Mouse (Mus musculus) MEL (cell line): ENCODE data around the gene Dnajc10. TPM values are rescaled to one million over a fixed set of nuclear protein-coding genes. Genes with fewer than 3 reads are reported as not detected.
A peak's percentile ranks its signal among the peaks of the same experiment; 100 is the strongest.

Experiments
- DNase-seq: peaks from one replicate; pipeline ENCODE4 v3.0.0; 2011; ENCODE audit warnings: low read depth, low spot score
- H3K27ac ChIP-seq: 2 replicates; pipeline ENCODE4 v1.5.1; 2012; ENCODE audit warnings: low read depth, mild to moderate bottlenecking, control low read depth, low read length, moderate library complexity; ENCODE audit not compliant: control insufficient read depth
- H3K27me3 ChIP-seq, 2 experiments: fragments of 150-350 bp in 1 of 2; sonication (generic) in 1 of 2; 2 replicates each; pipeline ENCODE4 v1.6.1; 2012; ENCODE audit warnings: low read length in 2 of 2, mild to moderate bottlenecking in 2 of 2, improper control_type of control experiment in 1 of 2, moderate library complexity in 1 of 2; ENCODE audit not compliant: insufficient read depth in 2 of 2, control insufficient read depth in 1 of 2
- H3K36me3 ChIP-seq, 2 experiments: 2 replicates each; pipeline ENCODE4 v1.6.1; 2012 to 2014; ENCODE audit warnings: low read length in 2 of 2, improper control_type of control experiment in 1 of 2, inconsistent platforms in 1 of 2, mild to moderate bottlenecking in 1 of 2; ENCODE audit not compliant: insufficient read depth in 2 of 2, control insufficient read depth in 1 of 2
- H3K4me1 ChIP-seq, 2 experiments: fragments of 150-350 bp in 1 of 2; sonication (generic) in 1 of 2; 2 replicates each; pipeline ENCODE4 v1.6.1; 2012; ENCODE audit warnings: low read length in 2 of 2, improper control_type of control experiment in 1 of 2, mild to moderate bottlenecking in 1 of 2; ENCODE audit not compliant: insufficient read depth in 2 of 2, control insufficient read depth in 1 of 2
- H3K4me3 ChIP-seq, 2 experiments: fragments of 150-350 bp in 1 of 2; sonication (generic) in 1 of 2; 2 replicates each; pipeline ENCODE4 v1.5.1; 2012; ENCODE audit warnings: low read depth in 2 of 2, low read length in 2 of 2, mild to moderate bottlenecking in 2 of 2, moderate library complexity in 2 of 2, control low read depth in 1 of 2, improper control_type of control experiment in 1 of 2; ENCODE audit not compliant: control insufficient read depth in 1 of 2, insufficient read depth in 1 of 2
- H3K79me2 ChIP-seq: 2 replicates; pipeline ENCODE4 v1.6.1; 2012; ENCODE audit warnings: mild to moderate bottlenecking, low read length, moderate library complexity; ENCODE audit not compliant: control insufficient read depth, poor library complexity, insufficient read depth
- H3K9ac ChIP-seq: 2 replicates; pipeline ENCODE4 v1.6.1; 2012; ENCODE audit warnings: low read depth, mild to moderate bottlenecking, control low read depth, low read length, moderate library complexity; ENCODE audit not compliant: control insufficient read depth, poor library complexity, severe bottlenecking
- H3K9me3 ChIP-seq: fragments of 150-350 bp; sonication (generic); replicated peaks from 2 replicates; pipeline ENCODE4 v1.6.1; 2012; ENCODE audit warnings: mild to moderate bottlenecking, low read length, improper control_type of control experiment, moderate library complexity; ENCODE audit not compliant: insufficient read depth
- CHD2 ChIP-seq: IDR thresholded peaks from 2 replicates; pipeline ENCODE4 v1.6.1; 2011; ENCODE audit warnings: low read length, improper control_type of control experiment
- CTCF ChIP-seq, 3 experiments: IDR thresholded peaks in 2 of 3; conservative IDR thresholded peaks in 1 of 3; 2 replicates each; pipeline ENCODE4 v1.5.1; 2011 to 2012; ENCODE audit warnings: low read length in 3 of 3, low read depth in 2 of 3, mild to moderate bottlenecking in 2 of 3, improper control_type of control experiment in 1 of 3, inconsistent platforms in 1 of 3, mixed read lengths in 1 of 3, moderate library complexity in 1 of 3; ENCODE audit not compliant: control insufficient read depth in 1 of 3, insufficient read depth in 1 of 3, poor library complexity in 1 of 3, severe bottlenecking in 1 of 3
- EP300 ChIP-seq, 2 experiments: IDR thresholded peaks; 2 replicates each; pipeline ENCODE4 v1.6.1; 2011; ENCODE audit warnings: improper control_type of control experiment in 2 of 2, low read length in 2 of 2, low read depth in 1 of 2, mild to moderate bottlenecking in 1 of 2
- ETS1 ChIP-seq: IDR thresholded peaks from 2 replicates; pipeline ENCODE4 v1.6.1; 2012; ENCODE audit warnings: low read depth, mild to moderate bottlenecking, inconsistent platforms, low read length, improper control_type of control experiment, moderate library complexity
- GATA1 ChIP-seq: IDR thresholded peaks from 2 replicates; pipeline ENCODE4 v1.6.1; 2011; ENCODE audit warnings: low read depth, low read length, improper control_type of control experiment
- HCFC1 ChIP-seq: IDR thresholded peaks from 2 replicates; pipeline ENCODE4 v1.6.1; 2012; ENCODE audit warnings: low read depth, mild to moderate bottlenecking, inconsistent platforms, low read length, improper control_type of control experiment, moderate library complexity
- JUND ChIP-seq: IDR thresholded peaks from 2 replicates; pipeline ENCODE4 v1.6.1; 2011; ENCODE audit warnings: low read depth, mild to moderate bottlenecking, improper control_type of control experiment, low read length
- MAFK ChIP-seq: IDR thresholded peaks from 2 replicates; pipeline ENCODE4 v1.6.1; 2011; ENCODE audit warnings: low read depth, mild to moderate bottlenecking, low read length, improper control_type of control experiment, borderline replicate concordance
- MAX ChIP-seq: IDR thresholded peaks from 2 replicates; pipeline ENCODE4 v1.6.1; 2011; ENCODE audit warnings: low read length, improper control_type of control experiment
- MYB ChIP-seq: IDR thresholded peaks from 2 replicates; pipeline ENCODE4 v1.6.1; 2011; ENCODE audit warnings: mild to moderate bottlenecking, low read depth, low read length, improper control_type of control experiment
- NELFE ChIP-seq: IDR thresholded peaks from 2 replicates; pipeline ENCODE4 v1.6.1; 2011; ENCODE audit warnings: low read depth, low read length, improper control_type of control experiment
- NRF1 ChIP-seq: IDR thresholded peaks from 2 replicates; pipeline ENCODE4 v1.6.1; 2014; ENCODE audit warnings: low read depth, mild to moderate bottlenecking, inconsistent platforms, low read length, improper control_type of control experiment, moderate library complexity; ENCODE audit not compliant: poor library complexity, insufficient read depth, severe bottlenecking
- POLR2A ChIP-seq, 2 experiments: IDR thresholded peaks; 2 replicates each; pipeline ENCODE4 v1.6.1; 2011 to 2012; ENCODE audit warnings: low read length in 2 of 2, mild to moderate bottlenecking in 2 of 2, control low read depth in 1 of 2, improper control_type of control experiment in 1 of 2, low read depth in 1 of 2, moderate library complexity in 1 of 2; ENCODE audit not compliant: control insufficient read depth in 1 of 2, insufficient read depth in 1 of 2, poor library complexity in 1 of 2
- POLR2AphosphoS2 ChIP-seq: IDR thresholded peaks from 2 replicates; pipeline ENCODE4 v1.6.1; 2011; ENCODE audit warnings: low read length, improper control_type of control experiment
- RAD21 ChIP-seq: IDR thresholded peaks from 2 replicates; pipeline ENCODE4 v1.6.1; 2011; ENCODE audit warnings: mild to moderate bottlenecking, low read depth, low read length, improper control_type of control experiment
- SIN3A ChIP-seq: IDR thresholded peaks from 2 replicates; pipeline ENCODE4 v1.6.1; 2012; ENCODE audit warnings: low read length, improper control_type of control experiment, inconsistent platforms
- SMC3 ChIP-seq: IDR thresholded peaks from 2 replicates; pipeline ENCODE4 v1.6.1; 2011; ENCODE audit warnings: low read depth, low read length, improper control_type of control experiment
- TAL1 ChIP-seq: IDR thresholded peaks from 2 replicates; pipeline ENCODE4 v1.6.1; 2012; ENCODE audit warnings: mild to moderate bottlenecking, inconsistent platforms, low read length, moderate library complexity, mixed read lengths
- TBP ChIP-seq: IDR thresholded peaks from 2 replicates; pipeline ENCODE4 v1.8.0; 2011; ENCODE audit warnings: low read depth, low read length, improper control_type of control experiment
- TCF12 ChIP-seq: IDR thresholded peaks from 2 replicates; pipeline ENCODE4 v1.6.1; 2014; ENCODE audit warnings: low read depth, mild to moderate bottlenecking, inconsistent platforms, low read length, improper control_type of control experiment, moderate library complexity
- UBTF ChIP-seq: IDR thresholded peaks from 2 replicates; pipeline ENCODE4 v1.6.1; 2012; ENCODE audit warnings: low read depth, mild to moderate bottlenecking, inconsistent platforms, low read length, improper control_type of control experiment, moderate library complexity, borderline replicate concordance; ENCODE audit not compliant: insufficient read depth
- USF1 ChIP-seq: IDR thresholded peaks from 2 replicates; pipeline ENCODE4 v1.6.1; 2014; ENCODE audit warnings: low read depth, mild to moderate bottlenecking, inconsistent platforms, low read length, improper control_type of control experiment, moderate library complexity
- USF2 ChIP-seq, 2 experiments: IDR thresholded peaks; 2 replicates each; pipeline ENCODE4 v1.6.1; 2011 to 2012; ENCODE audit warnings: improper control_type of control experiment in 2 of 2, low read length in 2 of 2, borderline replicate concordance in 1 of 2, inconsistent platforms in 1 of 2, low read depth in 1 of 2, mild to moderate bottlenecking in 1 of 2; ENCODE audit not compliant: insufficient read depth in 1 of 2
- ZC3H11A ChIP-seq: IDR thresholded peaks from 2 replicates; pipeline ENCODE4 v1.6.1; 2012; ENCODE audit warnings: low read depth, mild to moderate bottlenecking, inconsistent platforms, low read length, improper control_type of control experiment
- ZKSCAN1 ChIP-seq: IDR thresholded peaks from 2 replicates; pipeline ENCODE4 v1.6.1; 2012; ENCODE audit warnings: low read depth, mild to moderate bottlenecking, inconsistent platforms, low read length, improper control_type of control experiment, moderate library complexity
- polyA plus RNA-seq, 2 experiments: library from polyadenylated mRNA; stranded (reverse) in 1 of 2; unstranded in 1 of 2; fragments of >175 nt in 1 of 2; fragments of >200 nt in 1 of 2; gene quantifications; 2 replicates each; pipeline versions ENCODE4 v1.2.1 to v1.2.4; 2012; ENCODE audit warnings: low replicate concordance in 2 of 2, low read depth in 1 of 2; ENCODE audit not compliant: insufficient read length in 2 of 2, insufficient read depth in 1 of 2, missing spikeins in 1 of 2
- total RNA-seq: library from RNA; depleted of rRNA; stranded (reverse); fragments of 300-350 nt; gene quantifications from 2 replicates; pipeline ENCODE4 v1.2.3, GENCODE M21; 2012

Dnajc10 gene
- total and polyA plus RNA-seq, 3 experiments, result 35.9 to 53.9 (median 51.8) TPM

GRCm38 (mm10) chr2:80266894-80267293, 48.4 kb upstream of the Dnajc10 start:
- Histone ChIP-seq H3K36me3 (peaks cover 0 to 3% of the 10 kb centered on the region in 2 experiments; a peak in 2 of 4 replicates), H3K9me3 (no peaks in the 10 kb centered on the region), H3K27ac (no peak overlapping the region), H3K9ac (no peak overlapping the region), H3K27me3 (no peaks in the 10 kb centered on the region; a peak in 1 of 4 replicates), H3K4me3 (peak overlapping the region; percentile 33 to 48; a peak in 2 of 4 replicates), H3K4me1 (no peaks in the 10 kb centered on the region), H3K79me2 (no peaks in the 10 kb centered on the region)
- DNase-seq, result peak; percentile 88
- TF ChIP-seq TBP (no peak), USF1 (no peak), ZC3H11A (peak; percentile 71), RAD21 (peak; percentile 76), MAX (no peak), NRF1 (no peak), ETS1 (no peak), ZKSCAN1 (no peak), TCF12 (no peak), CTCF (IDR thresholded peaks at IDR 0.05 in 2 of 3, conservative IDR thresholded peaks at IDR 0.05 in 1 of 3; ENCODE audit: control insufficient read depth in 1 of 3, insufficient read depth in 1 of 3, low read depth in 2 of 3, low read length in 3 of 3, poor library complexity in 1 of 3, severe bottlenecking in 1 of 3) (peak; percentile 81 to 93 (median 91)), HCFC1 (no peak), EP300 (IDR thresholded peaks at IDR 0.05; ENCODE audit: low read depth in 1 of 2, low read length in 2 of 2) (no peak), MYB (0 out of 2 replicates have a peak, but pooled peaks have one; percentile 14), TAL1 (no peak), CHD2 (no peak), JUND (no peak), NELFE (no peak), SMC3 (peak; percentile 93), UBTF (no peak), POLR2AphosphoS2 (no peak), MAFK (no peak), POLR2A (IDR thresholded peaks at IDR 0.05; ENCODE audit: control insufficient read depth in 1 of 2, insufficient read depth in 1 of 2, low read depth in 1 of 2, low read length in 2 of 2, poor library complexity in 1 of 2) (no peak), GATA1 (no peak), SIN3A (no peak), USF2 (IDR thresholded peaks at IDR 0.05; ENCODE audit: borderline replicate concordance in 1 of 2, insufficient read depth in 1 of 2, low read depth in 1 of 2, low read length in 2 of 2) (no peak)
